Mouse (Mus musculus) splenic B cell, adult 2 months (primary cell): Measurements from ENCODE around the gene Ankrd11.

Source experiments
- DNase-seq: peaks from one replicate; pipeline ENCODE4 v3.0.0-alpha.2; 2011; ENCODE audit warnings: low read depth, low spot score
- H3K27me3 ChIP-seq: 2 replicates; pipeline ENCODE4 v1.6.1; 2012; ENCODE audit warnings: mild to moderate bottlenecking, low read length, moderate library complexity, mixed read lengths; ENCODE audit not compliant: control insufficient read depth, poor library complexity, insufficient read depth, severe bottlenecking
- H3K36me3 ChIP-seq: 2 replicates; pipeline ENCODE4 v1.6.1; 2012; ENCODE audit warnings: mild to moderate bottlenecking, low read length, moderate library complexity, mixed read lengths; ENCODE audit not compliant: control insufficient read depth, poor library complexity, insufficient read depth, severe bottlenecking

Ankrd11 gene

GRCm38 (mm10) chr8:123042158-123042973 lies at the start of gene Ankrd11:
Gene Ankrd11, minus strand, starts transcription at chr8:123042277.
- peak; percentile 100 for DNase-seq
- H3K36me3 ChIP-seq, result peaks cover 2% of the 10 kb centered on the region; the same call in 1 of the 2 replicates

GRCm38 (mm10) chr8:123087289-123087688 lies 45.2 kb upstream of the Ankrd11 start:
- Histone ChIP-seq H3K36me3 (peaks cover 3% of the 10 kb centered on the region), H3K27me3 (no peaks in the 10 kb centered on the region)
- no peak for DNase-seq

More at GRCm38 (mm10) chr8:123042158-123042973, at the start of gene Ankrd11:
- no peaks in the 10 kb centered on the region for H3K27me3 ChIP-seq

- no peak for DNase-seq
- Histone ChIP-seq H3K36me3 (peaks cover 7% of the 10 kb centered on the region), H3K27me3 (no peaks in the 10 kb centered on the region)
Observed at GRCm38 (mm10) chr8:123083610-123084009, 41.5 kb upstream of the Ankrd11 start.

- DNase-seq, result no peak
- Histone ChIP-seq H3K27me3 (no peaks in the 10 kb centered on the region), H3K36me3 (peaks cover 7% of the 10 kb centered on the region)
Observed at GRCm38 (mm10) chr8:123082993-123083392, 40.9 kb upstream of the Ankrd11 start.

GRCm38 (mm10) chr8:123077213-123077612 lies 35.1 kb upstream of the Ankrd11 start:
- no peaks in the 10 kb centered on the region for H3K27me3 ChIP-seq
- DNase-seq, result no peak
- peaks cover 10% of the 10 kb centered on the region for H3K36me3 ChIP-seq

GRCm38 (mm10) chr8:123071176-123071575 lies 29.1 kb upstream of the Ankrd11 start:
- Histone ChIP-seq H3K36me3 (peaks cover 3% of the 10 kb centered on the region), H3K27me3 (no peaks in the 10 kb centered on the region)
- DNase-seq, result no peak

- DNase-seq, result peak; percentile 38
- no peaks in the 10 kb centered on the region for H3K27me3 ChIP-seq
- no peaks in the 10 kb centered on the region; the same call in 1 of the 2 replicates for H3K36me3 ChIP-seq
Observed at GRCm38 (mm10) chr8:123066101-123066683, 24.1 kb upstream of the Ankrd11 start.

GRCm38 (mm10) chr8:123065214-123066100 lies 23.4 kb upstream of the Ankrd11 start:
- Histone ChIP-seq H3K36me3 (no peaks in the 10 kb centered on the region; the same call in 1 of the 2 replicates), H3K27me3 (no peaks in the 10 kb centered on the region)
- DNase-seq, result peak; percentile 98

- Histone ChIP-seq H3K36me3 (no peaks in the 10 kb centered on the region; the same call in 1 of the 2 replicates), H3K27me3 (no peaks in the 10 kb centered on the region)
- peak; percentile 75 for DNase-seq
Observed at GRCm38 (mm10) chr8:123064809-123065213, 22.7 kb upstream of the Ankrd11 start.

GRCm38 (mm10) chr8:123064072-123064471 lies 22.0 kb upstream of the Ankrd11 start:
- Histone ChIP-seq H3K27me3 (no peaks in the 10 kb centered on the region), H3K36me3 (no peaks in the 10 kb centered on the region; the same call in 1 of the 2 replicates)
- DNase-seq, result no peak

- DNase-seq, result no peak
- no peaks in the 10 kb centered on the region for H3K36me3 ChIP-seq
- H3K27me3 ChIP-seq, result no peaks in the 10 kb centered on the region
Observed at GRCm38 (mm10) chr8:123062721-123063120, 20.6 kb upstream of the Ankrd11 start, which contains the start of gene Spg7. Gene Spg7, plus strand, starts transcription at chr8:123062942.

GRCm38 (mm10) chr8:123051458-123051857 lies 9.4 kb upstream of the Ankrd11 start:
- DNase-seq, result no peak
- Histone ChIP-seq H3K36me3 (no peaks in the 10 kb centered on the region), H3K27me3 (no peaks in the 10 kb centered on the region)

- Histone ChIP-seq H3K27me3 (no peaks in the 10 kb centered on the region), H3K36me3 (peaks cover 2% of the 10 kb centered on the region; the same call in 1 of the 2 replicates)
- no peak for DNase-seq
Observed at GRCm38 (mm10) chr8:123048402-123048801, 6.3 kb upstream of the Ankrd11 start.

GRCm38 (mm10) chr8:123047827-123048226 lies 5.8 kb upstream of the Ankrd11 start:
- Histone ChIP-seq H3K36me3 (peaks cover 2% of the 10 kb centered on the region; the same call in 1 of the 2 replicates), H3K27me3 (no peaks in the 10 kb centered on the region)
- no peak for DNase-seq
